Mouse (Mus musculus) forebrain, embryonic 15.5 days (tissue): ENCODE data around the gene Myof. TPM values are rescaled to one million over a fixed set of nuclear protein-coding genes. Genes with fewer than 3 reads are reported as not detected.

ENCODE experiments used
- polyA plus RNA-seq: library from polyadenylated mRNA; unstranded; fragments of >200 nt; fragmentation: Nextera tagmentation; extraction: Ambion mirVana; gene quantifications from 2 replicates; pipeline ENCODE4 v1.2.1, GENCODE M21; 2015

Myof gene
- polyA plus RNA-seq, 1 experiment from 2014 or later: 1.4 TPM

Other genes with a start within 250 kb of the Myof start
- 16.6 and 17.9 TPM in 2 replicates for gene Cep55, start 11.4 kb upstream of the Myof start, polyA plus RNA-seq
- 0.15 TPM in 1 of 2 replicates, not detected in the other for gene Ffar4, start 53.5 kb upstream of the Myof start, polyA plus RNA-seq
- 1.5 and 3.9 TPM in 2 replicates for gene Rbp4, start 81.7 kb upstream of the Myof start, polyA plus RNA-seq
- 0.28 TPM in 1 of 2 replicates, not detected in the other for gene Pde6c, start 89.2 kb upstream of the Myof start, polyA plus RNA-seq
- 53.7 and 54.9 TPM in 2 replicates for gene Fra10ac1, start 180.6 kb upstream of the Myof start, polyA plus RNA-seq
- 13.0 and 14.4 TPM in 2 replicates for gene Lgi1, start 221.0 kb upstream of the Myof start, polyA plus RNA-seq